8 mouse cellular contexts compared by ENCODE assay signal in the genomic region with DNA sequence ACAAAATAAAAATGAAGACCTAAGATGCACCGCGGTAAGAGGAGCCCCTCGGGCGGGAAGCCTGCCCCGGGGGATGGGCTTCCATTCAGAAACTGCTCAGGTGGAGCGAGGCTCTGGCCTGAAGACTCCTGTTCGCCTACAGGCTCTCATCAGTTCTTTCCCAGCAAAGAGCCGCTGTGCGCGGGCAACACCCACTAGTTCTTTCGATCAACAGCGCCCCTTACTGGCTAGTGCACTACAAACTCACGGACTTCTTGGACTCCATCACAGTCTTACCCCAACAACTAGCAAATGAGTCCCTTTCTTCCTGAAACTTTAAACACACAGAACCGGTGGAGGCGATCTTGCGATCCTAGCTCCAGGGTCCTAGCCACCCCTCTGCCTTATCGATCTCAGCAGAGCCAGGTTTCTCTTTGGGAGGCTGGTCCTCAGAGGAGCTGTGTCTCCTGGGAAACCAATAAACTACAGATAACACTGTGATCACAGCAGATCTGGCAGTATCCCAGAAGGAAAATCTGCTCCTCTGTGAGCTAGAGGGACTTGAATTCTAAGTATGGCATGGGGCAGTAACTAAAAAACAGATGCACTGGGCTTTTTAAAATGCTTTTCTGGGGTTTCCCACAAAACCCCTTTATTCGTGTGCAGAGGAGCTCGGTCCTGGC. TPM values are rescaled to one million over a fixed set of nuclear protein-coding genes. Genes with fewer than 3 reads are reported as not detected.
DNase-seq lines count a peak whose midpoint lies in the region; ATAC-seq and TF ChIP-seq lines count a peak whose summit lies in the region.

No protein-coding gene starts in this region.

- no peaks in the 10 kb centered on the region for H3K36me3 ChIP-seq in forebrain, postnatal 0 days (ENCODE audit: insufficient read depth)
- H3K36me3 ChIP-seq in lung, embryonic 16.5 days (ENCODE audit: control insufficient read depth, insufficient read depth, low read length): no peaks in the 10 kb centered on the region

- peak; percentile 74 for TF ChIP-seq CTCF in cerebellum, adult 2 months (IDR thresholded peaks at IDR 0.05; ENCODE audit: borderline replicate concordance, insufficient read depth, low read depth, low read length)
- TF ChIP-seq CTCF in forebrain, postnatal 0 days (IDR thresholded peaks at IDR 0.05; ENCODE audit: low read depth): peak; percentile 72

- no peaks in the 10 kb centered on the region for H3K9me3 ChIP-seq in forebrain, postnatal 0 days (ENCODE audit: low read length)
- no peaks in the 10 kb centered on the region for H3K9me3 ChIP-seq in lung, embryonic 16.5 days (ENCODE audit: control insufficient read depth, low read length)

- no peak for TF ChIP-seq POLR2A in cerebellum, adult 2 months (IDR thresholded peaks at IDR 0.05; ENCODE audit: borderline replicate concordance, insufficient read depth, low read length)

- ATAC-seq in forebrain, postnatal 0 days: peak; percentile 78
- ATAC-seq in lung, embryonic 16.5 days (ENCODE audit: low read depth): peak; percentile 36; the same call in 1 of the 2 replicates

- H3K4me2 ChIP-seq in forebrain, postnatal 0 days (ENCODE audit: low read depth): peak overlapping the region; percentile 34
- 0 out of 2 replicates have a peak overlapping the region, but pooled peaks have one; percentile 8 for H3K4me2 ChIP-seq in lung, embryonic 16.5 days (ENCODE audit: low read depth, low read length)

- 9% methylated on average over 19 of the region's 19 CpGs for WGBS in cerebellum, adult 2 months
- WGBS in forebrain, postnatal 0 days: 5% methylated on average over 19 of the region's 19 CpGs
- 6% methylated on average over 19 of the region's 19 CpGs for WGBS in lung, embryonic 16.5 days

- H3K4me1 ChIP-seq in cerebellum, adult 2 months (ENCODE audit: control insufficient read depth, insufficient read depth, low read length): no peaks in the 10 kb centered on the region
- peaks cover 3% of the 10 kb centered on the region; the same call in 1 of the 2 replicates for H3K4me1 ChIP-seq in forebrain, postnatal 0 days (ENCODE audit: insufficient read depth)
- H3K4me1 ChIP-seq in lung, embryonic 16.5 days (replicated peaks; ENCODE audit: control insufficient read depth, insufficient read depth, low read length): no peaks in the 10 kb centered on the region

- H3K9ac ChIP-seq in forebrain, postnatal 0 days: no peak overlapping the region
- no peak overlapping the region for H3K9ac ChIP-seq in lung, embryonic 16.5 days (ENCODE audit: low read length)

- no peak overlapping the region for H3K27ac ChIP-seq in cerebellum, adult 2 months (ENCODE audit: insufficient read depth, low read length)
- no peak overlapping the region for H3K27ac ChIP-seq in forebrain, postnatal 0 days (ENCODE audit: low read depth, low read length)
- no peak overlapping the region for H3K27ac ChIP-seq in lung, embryonic 16.5 days (ENCODE audit: low read length)

- no peak overlapping the region for H3K4me3 ChIP-seq in cerebellum, adult 2 months (replicated peaks; ENCODE audit: insufficient read depth, low read depth, low read length)
- no peak overlapping the region; the same call in 1 of the 2 replicates for H3K4me3 ChIP-seq in forebrain, postnatal 0 days (ENCODE audit: low read depth, low read length)
- H3K4me3 ChIP-seq in lung, embryonic 16.5 days (ENCODE audit: low read length): no peak overlapping the region

- DNase-seq in MN1 (ENCODE audit: low spot score): peak; percentile 42
- DNase-seq in cerebellum, adult 2 months: peak; percentile 65 to 67
- DNase-seq in forebrain, postnatal 0 days: peak; percentile 85
- DNase-seq in heart, postnatal 4 days: peak; percentile 84
- DNase-seq in layer of hippocampus, adult 9-10 months (ENCODE audit: low spot score): peak; percentile 69
- DNase-seq in ovary, postnatal 36 days (ENCODE audit: low spot score): peak; percentile 65
- peak; percentile 62 for DNase-seq in thymus, postnatal 14 days

- H3K27me3 ChIP-seq in cerebellum, adult 2 months (ENCODE audit: control insufficient read depth, insufficient read depth, low read length): no peaks in the 10 kb centered on the region; the same call in 1 of the 2 replicates
- H3K27me3 ChIP-seq in forebrain, postnatal 0 days (ENCODE audit: insufficient read depth, low read length): no peaks in the 10 kb centered on the region; the same call in none of the 2 replicates
- H3K27me3 ChIP-seq in lung, embryonic 16.5 days (ENCODE audit: control insufficient read depth, insufficient read depth, low read depth, low read length): no peaks in the 10 kb centered on the region

RNA-seq across cellular contexts. Expression of gene Olig1, which starts 44.7 kb away (rescaled TPM):
- polyA plus RNA-seq in cerebellum, adult 2 months (2012; rRNA removed): 191 and 233 TPM in 2 replicates
- 103 and 130 TPM in 2 replicates for total RNA-seq in forebrain, postnatal 0 days (2014; rRNA removed)
- 127 and 138 TPM in 2 replicates for polyA plus RNA-seq in forebrain, postnatal 0 days (2015; fragmentation: Nextera tagmentation; extraction: Ambion mirVana)
- not detected for total RNA-seq in heart, postnatal 4 days (2021)
- 0.40 TPM in 1 of 2 replicates, not detected in the other for polyA plus RNA-seq in lung, embryonic 16.5 days (2015; fragmentation: Nextera tagmentation; extraction: Ambion mirVana)

RNA-seq across cellular contexts. Expression of gene Ifnar2, which starts 58.3 kb away (rescaled TPM):
- 33.9 and 35.5 TPM in 2 replicates for polyA plus RNA-seq in cerebellum, adult 2 months (2012; rRNA removed)
- total RNA-seq in forebrain, postnatal 0 days (2014; rRNA removed): 24.5 and 25.5 TPM in 2 replicates
- polyA plus RNA-seq in forebrain, postnatal 0 days (2015; fragmentation: Nextera tagmentation; extraction: Ambion mirVana): 53.1 and 58.1 TPM in 2 replicates
- 10 to 100 TPM; 29.9 to 33.8 TPM for total RNA-seq in heart, postnatal 4 days (2021)
- polyA plus RNA-seq in lung, embryonic 16.5 days (2015; fragmentation: Nextera tagmentation; extraction: Ambion mirVana): 69.6 and 73.0 TPM in 2 replicates

Comparison
In these comparisons a context has a peak if more than half of its experiments do, and no peak if none do; other contexts are left out.
1. RNA of gene Olig1, which starts 44.7 kb away (polyA plus RNA-seq): 191 to 233 TPM in cerebellum, adult 2 months and 127 to 138 TPM in forebrain, postnatal 0 days; 0.40 TPM in lung, embryonic 16.5 days; every median in the first group is over 10 times any median in the second.
2. Peak in every context shown above with its lines, with median percentiles within 50 percentile points of each other: DNase-seq.